Mouse (Mus musculus): ENCODE measurements at regions not wholly inside any gene's neighbourhood (a gene's known extent, or its start where the extent isn't known, plus 50 kb on each side); places are given as distances from the start of the nearest gene placed in this dataset.

GRCm38 (mm10) chr7:118295275-118295674 is 51.8 kb upstream of the Smg1 start:
- WGBS = 83% methylated on average over 11 of the region's 11 CpGs
- H3K27me3 ChIP-seq (ENCODE audit: control insufficient read depth, insufficient read depth, low read length) = no peaks in the 10 kb centered on the region
- H3K27ac ChIP-seq (ENCODE audit: insufficient read depth, low read depth, low read length) = 0 out of 2 replicates have a peak overlapping the region, but pooled peaks have one; percentile 3
- H3K4me3 ChIP-seq (ENCODE audit: low read depth, low read length) = no peak overlapping the region
- TF ChIP-seq POLR2A (IDR thresholded peaks at IDR 0.05; ENCODE audit: low read depth, low read length) (no peak), CTCF (IDR thresholded peaks at IDR 0.05; ENCODE audit: extremely low read depth, insufficient read length, insufficient replicate concordance, low read depth, low read length) (peak; percentile 55; the same call in 1 of the 2 replicates)
- no peaks in the 10 kb centered on the region for H3K36me3 ChIP-seq (ENCODE audit: control insufficient read depth, insufficient read depth, low read length)
- peaks cover 4% of the 10 kb centered on the region; the same call in 1 of the 2 replicates for H3K4me1 ChIP-seq (ENCODE audit: control insufficient read depth, insufficient read depth, insufficient read length, low read length)

- no peak overlapping the region for H3K4me3 ChIP-seq (ENCODE audit: low read depth, low read length)
- 91% methylated on average over 12 of the region's 12 CpGs for WGBS
- H3K27ac ChIP-seq (ENCODE audit: insufficient read depth, low read depth, low read length) = no peak overlapping the region
- no peak for TF ChIP-seq POLR2A (IDR thresholded peaks at IDR 0.05; ENCODE audit: low read depth, low read length)
- TF ChIP-seq CTCF (IDR thresholded peaks at IDR 0.05; ENCODE audit: extremely low read depth, insufficient read length, insufficient replicate concordance, low read depth, low read length) = no peak
- H3K36me3 ChIP-seq (ENCODE audit: control insufficient read depth, insufficient read depth, low read length) = no peaks in the 10 kb centered on the region
- no peaks in the 10 kb centered on the region for H3K27me3 ChIP-seq (ENCODE audit: control insufficient read depth, insufficient read depth, low read length)
- peaks cover 4% of the 10 kb centered on the region; the same call in 1 of the 2 replicates for H3K4me1 ChIP-seq (ENCODE audit: control insufficient read depth, insufficient read depth, insufficient read length, low read length)
Measured at GRCm38 (mm10) chr7:118294637-118295036, 51.2 kb upstream of the Smg1 start.

Measured in small intestine, adult 2 months (tissue).